8 mouse cellular contexts compared by ENCODE assay signal in the genomic region with DNA sequence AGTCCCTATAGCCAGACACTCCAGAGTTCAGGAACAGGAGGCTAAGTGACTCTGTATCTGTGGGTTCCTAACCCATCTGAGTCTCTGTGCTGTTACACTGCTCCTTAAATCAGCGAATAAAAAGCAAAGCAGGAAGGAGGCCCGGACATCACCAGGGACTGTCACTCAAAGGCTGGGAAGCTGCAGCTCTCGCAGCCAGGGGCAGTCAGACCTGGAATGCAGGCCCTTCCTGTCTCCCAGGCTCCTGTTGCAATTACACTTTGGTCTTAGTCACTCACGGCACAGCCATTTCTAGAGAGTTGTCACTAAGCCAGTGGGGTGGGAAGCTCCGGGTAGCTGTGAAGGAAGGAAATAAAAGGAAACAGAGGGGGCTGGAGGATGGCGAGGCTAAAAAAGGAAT. TPM values are rescaled to one million over a fixed set of nuclear protein-coding genes. Genes with fewer than 3 reads are reported as not detected.
A peak's percentile ranks its signal among the peaks of the same experiment; 100 is the strongest.
DNase-seq lines count a peak whose midpoint lies in the region; ATAC-seq and TF ChIP-seq lines count a peak whose summit lies in the region.

No protein-coding gene starts in this region.

- intact Hi-C loops in heart, postnatal 25 days (cut with DNase I) = no loop called here

- ATAC-seq in limb, embryonic 14.5 days (ENCODE audit: low FRiP score, low read depth) = 0 out of 2 replicates have a peak, but pooled peaks have one; percentile 21

- H3K4me2 ChIP-seq in limb, embryonic 14.5 days (replicated peaks; ENCODE audit: low read depth, low read length, severe bottlenecking) = no peak overlapping the region

- peak; percentile 28; the same call in 1 of the 2 replicates for TF ChIP-seq POLR2A in embryonic fibroblast, embryonic 13.5 days (IDR thresholded peaks at IDR 0.05; ENCODE audit: low read depth, low read length)
- no peak for TF ChIP-seq POLR2A in limb, embryonic 14.5 days (IDR thresholded peaks at IDR 0.05; ENCODE audit: borderline replicate concordance, extremely low read depth, insufficient read depth, insufficient read length)

- H3K4me1 ChIP-seq in embryonic fibroblast, embryonic 13.5 days (ENCODE audit: control insufficient read depth, insufficient read depth, low read length) = peaks cover 34% of the 10 kb centered on the region
- H3K4me1 ChIP-seq in limb, embryonic 14.5 days (ENCODE audit: control insufficient read depth, insufficient read depth, low read length) = peaks cover 38% of the 10 kb centered on the region

- H3K9me3 ChIP-seq in limb, embryonic 14.5 days (ENCODE audit: control insufficient read depth, low read length) = no peaks in the 10 kb centered on the region

- 7% methylated on average over 6 of the region's 6 CpGs for WGBS in limb, embryonic 14.5 days

- H3K4me3 ChIP-seq in embryonic fibroblast, embryonic 13.5 days (ENCODE audit: insufficient read depth, low read length) = no peak overlapping the region
- H3K4me3 ChIP-seq in limb, embryonic 14.5 days (replicated peaks; ENCODE audit: low read length) = no peak overlapping the region

- TF ChIP-seq CTCF in embryonic fibroblast, embryonic 13.5 days (IDR thresholded peaks at IDR 0.05; ENCODE audit: borderline replicate concordance, insufficient read depth, low read length) = no peak

- peak overlapping the region; percentile 2; the same call in 1 of the 2 replicates for H3K9ac ChIP-seq in limb, embryonic 14.5 days (ENCODE audit: low read depth, low read length, severe bottlenecking)

- no peaks in the 10 kb centered on the region for H3K27me3 ChIP-seq in limb, embryonic 14.5 days (ENCODE audit: control insufficient read depth, insufficient read depth, low read length)

- peak; percentile 49 to 59 for DNase-seq in adrenal gland, postnatal 36 days
- no peak for DNase-seq in adrenal gland, postnatal 4 days (ENCODE audit: low spot score in 2 of 2)
- DNase-seq in 3T3-L1 (ENCODE audit: low read depth, low spot score) = peak; percentile 90
- DNase-seq in heart, postnatal 25 days (ENCODE audit: low spot score) = peak; percentile 53
- DNase-seq in limb, embryonic 14.5 days (ENCODE audit: low spot score) = no peak
- peak; percentile 85 for DNase-seq in right cerebral cortex, adult 18-20 months
- DNase-seq in c-Kit-positive CD71-positive TER-119-positive erythroid progenitor cells, embryonic 14.5 days (ENCODE audit: low spot score) = no peak

- H3K36me3 ChIP-seq in limb, embryonic 14.5 days (ENCODE audit: control insufficient read depth, insufficient read depth, low read length) = no peaks in the 10 kb centered on the region

- peak overlapping the region; percentile 94 for H3K27ac ChIP-seq in embryonic fibroblast, embryonic 13.5 days (ENCODE audit: insufficient read depth, low read length)
- H3K27ac ChIP-seq in limb, embryonic 14.5 days (replicated peaks; ENCODE audit: low read depth, low read length) = peak overlapping the region; percentile 33

RNA-seq across cellular contexts. Expression of a gene that starts 33.2 kb away (rescaled TPM):
- total RNA-seq in adrenal gland, postnatal 36 days (2021) = 10 to 100 TPM; 34.5 to 64.0 TPM
- total RNA-seq in adrenal gland, postnatal 4 days (2021) = 10 to 100 TPM; 46.2 to 47.3 TPM
- polyA plus RNA-seq in embryonic fibroblast, embryonic 13.5 days (2011; ENCODE audit: insufficient read length, low read depth, missing spikeins) = 57.2 and 62.6 TPM in 2 replicates
- 10 to 100 TPM; 14.8 to 19.8 TPM for total RNA-seq in heart, postnatal 25 days (2021)
- polyA plus RNA-seq in limb, embryonic 14.5 days (2012; rRNA removed) = 31.6 and 35.4 TPM in 2 replicates
- 29.2 and 30.8 TPM in 2 replicates for polyA plus RNA-seq in limb, embryonic 14.5 days (2014; fragmentation: Nextera tagmentation; extraction: Ambion mirVana)

Comparison
In these comparisons a context has a peak if more than half of its experiments do, and no peak if none do; other contexts are left out.
1. DNase-seq: peak in adrenal gland, postnatal 36 days (2 of 2), 3T3-L1 (single experiment), heart, postnatal 25 days (single experiment) and right cerebral cortex, adult 18-20 months (single experiment); none in adrenal gland, postnatal 4 days (0 of 2), limb, embryonic 14.5 days (single experiment) and c-Kit-positive CD71-positive TER-119-positive erythroid progenitor cells, embryonic 14.5 days (single experiment).